Mouse (Mus musculus) megakaryocyte, embryonic 14.5 days (primary cell): ENCODE results near the gene Fam111a.

ENCODE experiments used
- FLI1 ChIP-seq: IDR thresholded peaks from 2 replicates; pipeline ENCODE4 v1.6.1; 2012; ENCODE audit warnings: low read length, inconsistent platforms, mixed read lengths
- GATA1 ChIP-seq: IDR thresholded peaks from 3 replicates; pipeline ENCODE4 v1.6.1; 2012; ENCODE audit warnings: mixed read lengths, low read length, inconsistent platforms, borderline replicate concordance

DNA sequence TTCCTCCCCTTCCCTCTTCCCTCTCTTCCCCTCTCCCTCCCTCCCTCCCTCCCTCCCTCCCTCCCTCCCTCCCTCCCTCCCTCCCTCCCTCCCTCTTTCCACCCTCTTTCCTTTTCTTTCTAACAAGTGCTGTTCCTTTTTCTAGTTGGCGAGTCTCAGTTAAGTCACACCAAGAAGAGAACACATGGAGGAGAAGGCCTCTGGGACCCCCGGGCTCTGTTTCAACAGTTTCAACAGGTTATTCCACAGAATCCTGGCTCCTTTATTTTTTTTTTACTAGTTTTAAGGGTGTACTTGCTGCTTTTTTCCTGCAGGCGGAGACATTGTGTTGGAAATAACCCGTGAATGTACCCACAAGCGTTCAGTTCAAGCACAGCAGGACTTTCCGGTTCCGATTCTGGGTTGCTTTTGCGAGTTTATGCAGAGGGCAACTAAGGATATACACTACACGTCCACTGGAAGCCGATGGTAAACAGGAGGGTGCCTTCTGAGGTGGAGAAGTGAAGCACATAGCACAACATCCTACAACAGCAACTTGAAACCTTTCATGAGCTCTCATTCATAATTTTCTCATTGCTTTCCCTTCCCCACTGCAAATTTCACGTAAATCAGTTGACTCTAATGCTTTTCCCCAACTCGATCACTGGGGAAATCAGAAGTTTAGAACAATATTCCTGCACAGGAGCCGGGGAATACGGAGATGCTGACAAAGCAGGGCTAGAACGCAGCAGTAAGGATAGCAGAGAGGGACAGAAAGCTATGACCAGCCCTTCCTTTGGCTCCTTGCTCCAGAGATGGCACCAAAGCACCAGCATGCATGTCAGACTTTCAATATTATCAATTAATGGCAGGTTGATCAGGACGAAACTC, 27.6 kb upstream of the Fam111a start:
- TF ChIP-seq FLI1 = no peak
- TF ChIP-seq GATA1 = no peak
